Mouse (Mus musculus) thymus, adult 2 months (tissue): ENCODE measurements around the gene Wnt11. TPM values are rescaled to one million over a fixed set of nuclear protein-coding genes. Genes with fewer than 3 reads are reported as not detected.

Experiments used
- DNase-seq: peaks from one replicate; pipeline ENCODE4 v3.0.0; 2021
- H3K27ac ChIP-seq: fragments of 200-500 bp; 2 replicates; pipeline ENCODE4 v1.5.1; 2012; ENCODE audit warnings: low read length, control low read depth; ENCODE audit not compliant: control insufficient read depth, insufficient read depth
- H3K27me3 ChIP-seq: fragments of 200-500 bp; 2 replicates; pipeline ENCODE4 v1.6.1; 2012; ENCODE audit warnings: mild to moderate bottlenecking, low read length, moderate library complexity, mixed read lengths; ENCODE audit not compliant: control insufficient read depth, insufficient read depth
- H3K36me3 ChIP-seq: fragments of 200-500 bp; 2 replicates; pipeline ENCODE4 v1.6.1; 2012; ENCODE audit warnings: mild to moderate bottlenecking, low read length, moderate library complexity; ENCODE audit not compliant: control insufficient read depth, insufficient read depth
- H3K4me1 ChIP-seq: fragments of 200-500 bp; replicated peaks from 2 replicates; pipeline ENCODE4 v1.6.1; 2012; ENCODE audit warnings: low read length; ENCODE audit not compliant: control insufficient read depth, insufficient read depth
- H3K4me3 ChIP-seq: fragments of 200-500 bp; 2 replicates; pipeline ENCODE4 v1.5.1; 2012; ENCODE audit warnings: mild to moderate bottlenecking, low read length, control low read depth, moderate library complexity; ENCODE audit not compliant: control insufficient read depth, insufficient read depth
- CTCF ChIP-seq: fragments of 200-500 bp; IDR thresholded peaks from 2 replicates; pipeline ENCODE4 v1.5.1; 2012; ENCODE audit warnings: mild to moderate bottlenecking, control low read depth, low read length, moderate library complexity, borderline replicate concordance; ENCODE audit not compliant: control insufficient read depth, poor library complexity, insufficient read depth; ENCODE audit errors: extremely low read depth
- POLR2A ChIP-seq: fragments of 200-500 bp; IDR thresholded peaks from 2 replicates; pipeline ENCODE4 v1.6.1; 2012; ENCODE audit warnings: mild to moderate bottlenecking, low read length, control low read depth, moderate library complexity; ENCODE audit not compliant: control insufficient read depth, poor library complexity, insufficient read depth; ENCODE audit errors: extremely low read depth
- WGBS: fragments of 180-500 bp; shearing (Covaris S2); methylation state at CpG from one replicate; pipeline ENCODE4 v1.1.7; 2018; 5-methylcytosine and 5-hydroxymethylcytosine counted together
- polyA plus RNA-seq: library from polyadenylated mRNA; depleted of rRNA; stranded (reverse); fragments of >200 nt; gene quantifications from 2 replicates; pipeline ENCODE4 v1.2.3, GENCODE M21; 2012

Gene Wnt11
- polyA plus RNA-seq, 1 experiment: 9.2 TPM

- Histone ChIP-seq H3K27ac (no peak overlapping the region), H3K4me1 (no peaks in the 10 kb centered on the region), H3K27me3 (no peaks in the 10 kb centered on the region), H3K4me3 (no peak overlapping the region), H3K36me3 (no peaks in the 10 kb centered on the region)
- 89% methylated on average over 13 of the region's 13 CpGs for WGBS
- no peak for DNase-seq
- TF ChIP-seq POLR2A: no peak
- TF ChIP-seq CTCF: no peak
Observed at GRCm38 (mm10) chr7:98876119-98876518, 41.2 kb downstream of the Wnt11 start.

GRCm38 (mm10) chr7:98879176-98879575, 44.3 kb downstream of the Wnt11 start:
- no peaks in the 10 kb centered on the region for H3K27me3 ChIP-seq
- no peak overlapping the region for H3K4me3 ChIP-seq
- no peak for TF ChIP-seq POLR2A
- TF ChIP-seq CTCF: no peak
- 77% methylated on average over 2 of the region's 2 CpGs for WGBS
- no peaks in the 10 kb centered on the region for H3K36me3 ChIP-seq
- no peak overlapping the region for H3K27ac ChIP-seq
- DNase-seq: no peak
- no peaks in the 10 kb centered on the region for H3K4me1 ChIP-seq

GRCm38 (mm10) chr7:98881887-98882286, 47.0 kb downstream of the Wnt11 start:
- 84% methylated on average over 4 of the region's 4 CpGs for WGBS
- no peak for TF ChIP-seq POLR2A
- TF ChIP-seq CTCF: no peak
- Histone ChIP-seq H3K4me1 (no peaks in the 10 kb centered on the region), H3K36me3 (no peaks in the 10 kb centered on the region; the same call in 1 of the 2 replicates), H3K27me3 (no peaks in the 10 kb centered on the region), H3K4me3 (no peak overlapping the region), H3K27ac (no peak overlapping the region)
- DNase-seq: no peak

GRCm38 (mm10) chr7:98887811-98888261, 52.9 kb downstream of the Wnt11 start:
- Histone ChIP-seq H3K36me3 (peaks cover 17% of the 10 kb centered on the region), H3K27ac (no peak overlapping the region), H3K4me3 (no peak overlapping the region), H3K27me3 (no peaks in the 10 kb centered on the region), H3K4me1 (no peaks in the 10 kb centered on the region)
- 96% methylated on average over 22 of the region's 22 CpGs for WGBS
- DNase-seq: no peak
- TF ChIP-seq POLR2A (no peak), CTCF (no peak)

GRCm38 (mm10) chr7:98888810-98889209, 53.9 kb downstream of the Wnt11 start:
- WGBS: 82% methylated on average over 5 of the region's 5 CpGs
- Histone ChIP-seq H3K36me3 (peaks cover 17% of the 10 kb centered on the region), H3K27ac (no peak overlapping the region), H3K4me3 (no peak overlapping the region), H3K27me3 (no peaks in the 10 kb centered on the region), H3K4me1 (no peaks in the 10 kb centered on the region)
- TF ChIP-seq POLR2A (no peak), CTCF (no peak)
- no peak for DNase-seq

GRCm38 (mm10) chr7:98889211-98889610, 54.3 kb downstream of the Wnt11 start:
- TF ChIP-seq POLR2A (no peak), CTCF (no peak)
- Histone ChIP-seq H3K27ac (no peak overlapping the region), H3K4me1 (no peaks in the 10 kb centered on the region), H3K36me3 (peaks cover 17% of the 10 kb centered on the region), H3K4me3 (no peak overlapping the region), H3K27me3 (no peaks in the 10 kb centered on the region)
- DNase-seq: no peak
- WGBS: 96% methylated on average over 7 of the region's 7 CpGs

- WGBS: 51% methylated on average over 5 of the region's 5 CpGs
- Histone ChIP-seq H3K4me3 (no peak overlapping the region), H3K36me3 (peaks cover 5% of the 10 kb centered on the region), H3K27ac (no peak overlapping the region), H3K4me1 (peaks cover 7% of the 10 kb centered on the region), H3K27me3 (no peaks in the 10 kb centered on the region)
- no peak for TF ChIP-seq POLR2A
- no peak for DNase-seq
Observed at GRCm38 (mm10) chr7:98893144-98893543, 58.2 kb downstream of the Wnt11 start.
